ENCODE assay signal across 19 mouse cellular contexts in genomic region chr11:22630982-22631381, GRCm38 (mm10).
A peak's percentile ranks its signal among the peaks of the same experiment; 100 is the strongest.
DNase-seq lines count a peak whose midpoint lies in the region; ATAC-seq and TF ChIP-seq lines count a peak whose summit lies in the region.
"Had no signal": no experiment of that assay in that cellular context is flagged by ENCODE, and none has a peak within 500 bp of the region (broad histone marks: within the 10 kb centered on the region; RNA-seq: fewer than 3 reads in every experiment).

No protein-coding gene starts in this region.

- no peak for TF ChIP-seq CTCF in heart, adult 2 months (IDR thresholded peaks at IDR 0.05)
- no peak for TF ChIP-seq CTCF in lung, postnatal 0 days (IDR thresholded peaks at IDR 0.05)

- no peak overlapping the region for H3K4me3 ChIP-seq in heart, adult 2 months
- no peak overlapping the region for H3K4me3 ChIP-seq in heart, embryonic 11.5 days (ENCODE audit: low read depth, low read length)
- H3K4me3 ChIP-seq in lung, postnatal 0 days (ENCODE audit: low read depth, low read length) = no peak overlapping the region
- H3K4me3 ChIP-seq: heart, embryonic 12.5 days; hindbrain, embryonic 15.5 days; liver, embryonic 13.5 days; midbrain, embryonic 13.5 days had no signal

- peaks cover 16% of the 10 kb centered on the region for H3K4me1 ChIP-seq in heart, adult 2 months (ENCODE audit: control insufficient read depth, insufficient read depth, low read length)
- H3K4me1 ChIP-seq in heart, embryonic 11.5 days (ENCODE audit: control insufficient read depth, insufficient read depth, low read length) = peaks cover 9% of the 10 kb centered on the region
- peaks cover 14% of the 10 kb centered on the region; the same call in 1 of the 2 replicates for H3K4me1 ChIP-seq in lung, postnatal 0 days (ENCODE audit: insufficient read depth, low read depth, low read length)

- DNase-seq in heart, adult 2 months = no peak
- DNase-seq in kidney, adult 18-20 months = peak; percentile 23
- no peak for DNase-seq in kidney, postnatal 36 days
- DNase-seq in lung, postnatal 0 days (ENCODE audit: low spot score) = no peak
- no peak for DNase-seq in lung, postnatal 4 days
- no peak for DNase-seq in cerebellum, adult 18-20 months
- DNase-seq: adrenal gland, adult 8-10 months; gastrocnemius, postnatal 36 days; kidney, adult 11 months; kidney, postnatal 10 days; liver, embryonic 13.5 days; lung, adult 2 months; right cerebral cortex, postnatal 25 days; spleen, adult 18-20 months had no signal

- TF ChIP-seq POLR2A in heart, adult 2 months (IDR thresholded peaks at IDR 0.05; ENCODE audit: insufficient read depth, low read depth, low read length) = no peak

- H3K9ac ChIP-seq in heart, adult 2 months (ENCODE audit: low read depth, low read length) = no peak overlapping the region
- no peak overlapping the region for H3K9ac ChIP-seq in heart, embryonic 11.5 days (ENCODE audit: low read depth, low read length)
- H3K9ac ChIP-seq in lung, postnatal 0 days (replicated peaks; ENCODE audit: low read depth) = no peak overlapping the region
- H3K9ac ChIP-seq: forebrain, postnatal 0 days; hindbrain, embryonic 15.5 days; liver, embryonic 13.5 days; midbrain, embryonic 13.5 days had no signal

- H3K4me2 ChIP-seq in heart, embryonic 11.5 days = no peak overlapping the region
- no peak overlapping the region for H3K4me2 ChIP-seq in lung, postnatal 0 days (replicated peaks; ENCODE audit: low read depth, low read length)
- H3K4me2 ChIP-seq: liver, embryonic 13.5 days; midbrain, embryonic 13.5 days had no signal

- 83% methylated on average over 5 of the region's 5 CpGs for WGBS in heart, adult 2 months
- 76% methylated on average over 5 of the region's 5 CpGs for WGBS in heart, embryonic 11.5 days (ENCODE audit: insufficient replicate concordance)
- WGBS in lung, postnatal 0 days = 62% methylated on average over 5 of the region's 5 CpGs

- intact Hi-C loops in heart, adult 2 months (cut with DNase I) = loop anchor here (1.0 to 10.0 kb wide), 8 partner anchors 46 to 641 kb away; partner anchors contain the start of gene Xpo1

- no peaks in the 10 kb centered on the region for H3K79me2 ChIP-seq in heart, adult 2 months (replicated peaks; ENCODE audit: control insufficient read depth, insufficient read depth, low read length)

- H3K27ac ChIP-seq in heart, adult 2 months = peak overlapping the region; percentile 26
- H3K27ac ChIP-seq in heart, embryonic 11.5 days (ENCODE audit: low read depth, low read length) = no peak overlapping the region
- peak overlapping the region; percentile 96 for H3K27ac ChIP-seq in lung, postnatal 0 days (ENCODE audit: low read length)
- H3K27ac ChIP-seq: liver, embryonic 13.5 days; midbrain, embryonic 13.5 days had no signal

- no peak for TF ChIP-seq EP300 in heart, adult 2 months (IDR thresholded peaks at IDR 0.05; ENCODE audit: insufficient read depth, low read depth, low read length)
- TF ChIP-seq EP300 in lung, postnatal 0 days (IDR thresholded peaks at IDR 0.05) = no peak

- peaks cover under 1% of the 10 kb centered on the region; the same call in 1 of the 2 replicates for H3K36me3 ChIP-seq in heart, adult 2 months (ENCODE audit: control insufficient read depth, insufficient read depth, low read length)
- H3K36me3 ChIP-seq in heart, embryonic 11.5 days (ENCODE audit: control insufficient read depth, insufficient read depth, low read length) = no peaks in the 10 kb centered on the region
- no peaks in the 10 kb centered on the region for H3K36me3 ChIP-seq in lung, postnatal 0 days (ENCODE audit: insufficient read depth, low read length)
- H3K36me3 ChIP-seq: heart, embryonic 12.5 days; hindbrain, embryonic 15.5 days; liver, embryonic 13.5 days; midbrain, embryonic 13.5 days had no signal

- no peak for ATAC-seq in heart, embryonic 11.5 days (replicated peaks; ENCODE audit: insufficient number of reproducible peaks, low FRiP score, low TSS enrichment)
- no peak for ATAC-seq in lung, postnatal 0 days

- H3K9me3 ChIP-seq in heart, embryonic 11.5 days (replicated peaks; ENCODE audit: control insufficient read depth, low read length) = no peaks in the 10 kb centered on the region
- no peaks in the 10 kb centered on the region for H3K9me3 ChIP-seq in lung, postnatal 0 days (ENCODE audit: low read length)
- H3K9me3 ChIP-seq: heart, embryonic 12.5 days; hindbrain, embryonic 15.5 days; liver, embryonic 13.5 days; midbrain, embryonic 13.5 days had no signal

- H3K27me3 ChIP-seq in heart, adult 2 months (ENCODE audit: control insufficient read depth, insufficient read depth, low read length) = no peaks in the 10 kb centered on the region
- no peaks in the 10 kb centered on the region for H3K27me3 ChIP-seq in heart, embryonic 11.5 days (ENCODE audit: control insufficient read depth, insufficient read depth, low read length)
- no peaks in the 10 kb centered on the region for H3K27me3 ChIP-seq in lung, postnatal 0 days (replicated peaks; ENCODE audit: insufficient read depth, low read length)
- H3K27me3 ChIP-seq: heart, embryonic 12.5 days; hindbrain, embryonic 15.5 days; liver, embryonic 13.5 days; midbrain, embryonic 13.5 days had no signal
